Mouse (Mus musculus): ENCODE data around the gene Tgfbr1. TPM values are rescaled to one million over a fixed set of nuclear protein-coding genes. Genes with fewer than 3 reads are reported as not detected.

The Tgfbr1 gene
- polyA plus RNA-seq, 1 experiment from 2014 or later, result 27.6 TPM

Other genes starting within 250 kb of the Tgfbr1 start
- 4.4 and 4.9 TPM in 2 replicates for gene Col15a1, start 145.1 kb upstream of the Tgfbr1 start, polyA plus RNA-seq (2015; fragmentation: Nextera tagmentation; extraction: Ambion mirVana)
- gene Alg2, start 121.1 kb downstream of the Tgfbr1 start, polyA plus RNA-seq (2015; fragmentation: Nextera tagmentation; extraction: Ambion mirVana), result 322 and 332 TPM in 2 replicates
- 251 and 277 TPM in 2 replicates for gene Sec61b, start 121.4 kb downstream of the Tgfbr1 start, polyA plus RNA-seq (2015; fragmentation: Nextera tagmentation; extraction: Ambion mirVana)